Mouse (Mus musculus): ENCODE measurements at regions not wholly inside any gene's neighbourhood (a gene's known extent, or its start where the extent isn't known, plus 50 kb on each side); places are given as distances from the start of the nearest gene placed in this dataset.

GRCm38 (mm10) chr10:98325720-98326119 is 588.5 kb upstream of the Atp2b1 start:
- TF ChIP-seq CTCF (IDR thresholded peaks at IDR 0.05; ENCODE audit: borderline replicate concordance, control insufficient read depth, extremely low read depth, insufficient read depth, low read length, poor library complexity), result no peak
- no peak for TF ChIP-seq POLR2A (IDR thresholded peaks at IDR 0.05; ENCODE audit: control insufficient read depth, extremely low read depth, insufficient read depth, low read length, poor library complexity)
